Mouse (Mus musculus): ENCODE data around the gene Psme2.

The Psme2 gene

GRCm38 (mm10) chr14:55596036-55596690, 5.2 kb upstream of the Psme2 start:
- DNase-seq (ENCODE audit: low read depth): no peak

GRCm38 (mm10) chr14:55592226-55592625, 1.3 kb upstream of the Psme2 start:
- no peak for DNase-seq (ENCODE audit: low read depth)

GRCm38 (mm10) chr14:55591331-55591891, 498 bp upstream of the Psme2 start, which contains the start of gene Rnf31:
Rnf31 (plus strand) TSS chr14:55591708.
- peak; percentile 95 for DNase-seq (ENCODE audit: low read depth)

GRCm38 (mm10) chr14:55589771-55590448, 1.0 kb downstream of the Psme2 start:
- no peak for DNase-seq (ENCODE audit: low read depth)

- no peak for DNase-seq (ENCODE audit: low read depth)
Measured at GRCm38 (mm10) chr14:55589271-55589670, 1.6 kb downstream of the Psme2 start.

- DNase-seq (ENCODE audit: low read depth): no peak
Measured at GRCm38 (mm10) chr14:55586149-55586548, 4.8 kb downstream of the Psme2 start.

GRCm38 (mm10) chr14:55585566-55585960, 5.3 kb downstream of the Psme2 start:
- no peak for DNase-seq (ENCODE audit: low read depth)

- peak; percentile 68 for DNase-seq (ENCODE audit: low read depth)
Measured at GRCm38 (mm10) chr14:55584702-55585565, 6.0 kb downstream of the Psme2 start, which contains the start of gene Emc9. Emc9 (minus strand) TSS chr14:55585302.

GRCm38 (mm10) chr14:55584303-55584701, 6.6 kb downstream of the Psme2 start:
- DNase-seq (ENCODE audit: low read depth): no peak

GRCm38 (mm10) chr14:55581981-55582681, 8.8 kb downstream of the Psme2 start:
- no peak for DNase-seq (ENCODE audit: low read depth)

- DNase-seq (ENCODE audit: low read depth): no peak
Measured at GRCm38 (mm10) chr14:55580731-55581130, 10.2 kb downstream of the Psme2 start.

GRCm38 (mm10) chr14:55579511-55580496, 11.1 kb downstream of the Psme2 start:
- DNase-seq (ENCODE audit: low read depth): no peak

- no peak for DNase-seq (ENCODE audit: low read depth)
Measured at GRCm38 (mm10) chr14:55578668-55579269, 12.1 kb downstream of the Psme2 start.

GRCm38 (mm10) chr14:55577871-55578667, 12.8 kb downstream of the Psme2 start, which contains the start of gene Psme1:
Psme1 (plus strand) TSS chr14:55578123.
- DNase-seq (ENCODE audit: low read depth): no peak

- DNase-seq (ENCODE audit: low read depth): no peak
Measured at GRCm38 (mm10) chr14:55576376-55576775, 14.5 kb downstream of the Psme2 start.

GRCm38 (mm10) chr14:55575711-55576110, 15.2 kb downstream of the Psme2 start:
- DNase-seq (ENCODE audit: low read depth): no peak

- no peak for DNase-seq (ENCODE audit: low read depth)
Measured at GRCm38 (mm10) chr14:55575302-55575701, 15.6 kb downstream of the Psme2 start, which contains the start of gene Fitm1. Fitm1 (plus strand) TSS chr14:55575617.

GRCm38 (mm10) chr14:55571760-55572159, 19.2 kb downstream of the Psme2 start:
- DNase-seq (ENCODE audit: low read depth): no peak

GRCm38 (mm10) chr14:55570588-55570987, 20.3 kb downstream of the Psme2 start:
- DNase-seq (ENCODE audit: low read depth): no peak

All from c-Kit-positive CD71-negative TER-119-negative erythroid progenitor cells, embryonic 14.5 days (primary cell).